Mouse (Mus musculus) small intestine, adult 2 months (tissue): ENCODE results near the gene Ilkap.

Experiments used
- CTCF ChIP-seq: fragments of 200-500 bp; IDR thresholded peaks from 2 replicates; pipeline ENCODE4 v1.5.1; 2012; ENCODE audit warnings: low read depth, mild to moderate bottlenecking, control low read depth, inconsistent platforms, low read length, moderate library complexity, mixed read lengths; ENCODE audit not compliant: insufficient replicate concordance, insufficient read length; ENCODE audit errors: extremely low read depth
- POLR2A ChIP-seq: fragments of 200-500 bp; IDR thresholded peaks from 2 replicates; pipeline ENCODE4 v1.6.1; 2012; ENCODE audit warnings: low read depth, mild to moderate bottlenecking, control low read depth, inconsistent platforms, low read length, moderate library complexity

DNA sequence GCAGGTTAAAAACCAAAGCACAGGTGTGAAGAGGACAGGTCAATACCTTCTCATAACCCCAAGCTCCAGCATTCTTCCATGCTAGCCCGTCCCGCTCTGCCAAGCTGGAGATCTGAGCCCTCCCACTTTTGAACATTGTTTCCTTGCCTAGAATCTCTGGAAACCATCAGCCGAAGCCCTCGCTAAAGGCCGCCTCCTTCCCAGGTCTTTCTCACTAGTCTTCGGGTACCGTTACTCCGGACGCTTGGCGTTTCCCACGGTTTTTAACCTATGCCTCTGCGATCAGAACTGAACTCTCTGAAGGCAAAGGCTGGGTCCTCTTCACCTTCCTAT, 722 bp downstream of the Ilkap start:
- TF ChIP-seq POLR2A (no peak), CTCF (no peak)
